Mouse (Mus musculus) brain, embryonic 14.5 days (tissue): ENCODE results near the gene Gm44502. TPM values are rescaled to one million over a fixed set of nuclear protein-coding genes. Genes with fewer than 3 reads are reported as not detected.
A peak's percentile ranks its signal among the peaks of the same experiment; 100 is the strongest.

ENCODE experiments used
- DNase-seq: peaks from one replicate; pipeline ENCODE4 v3.0.0-alpha.2; 2011; ENCODE audit warnings: low read depth
- CTCF ChIP-seq: fragments of 200-500 bp; IDR thresholded peaks from 2 replicates; pipeline ENCODE4 v1.5.1; 2012; ENCODE audit warnings: inconsistent platforms, mild to moderate bottlenecking, moderate library complexity, borderline replicate concordance; ENCODE audit not compliant: insufficient read depth, insufficient read length; ENCODE audit errors: extremely low read depth
- POLR2A ChIP-seq: fragments of 200-500 bp; IDR thresholded peaks from 2 replicates; pipeline ENCODE4 v1.6.1; 2012; ENCODE audit warnings: mild to moderate bottlenecking, inconsistent platforms, borderline replicate concordance; ENCODE audit not compliant: poor library complexity, insufficient read depth, insufficient read length, severe bottlenecking; ENCODE audit errors: extremely low read depth
- polyA plus RNA-seq: library from polyadenylated mRNA; depleted of rRNA; stranded (reverse); fragments of >200 nt; gene quantifications from 2 replicates; pipeline ENCODE4 v1.2.3, GENCODE M21; 2012; rRNA removed

Gene Gm44502
- polyA plus RNA-seq, 1 experiment: 0.34 TPM

GRCm38 (mm10) chr15:89377938-89378828, 51.3 kb downstream of the Gm44502 start:
- no peak for TF ChIP-seq CTCF
- TF ChIP-seq POLR2A: no peak
- DNase-seq: peak; percentile 5

DNA sequence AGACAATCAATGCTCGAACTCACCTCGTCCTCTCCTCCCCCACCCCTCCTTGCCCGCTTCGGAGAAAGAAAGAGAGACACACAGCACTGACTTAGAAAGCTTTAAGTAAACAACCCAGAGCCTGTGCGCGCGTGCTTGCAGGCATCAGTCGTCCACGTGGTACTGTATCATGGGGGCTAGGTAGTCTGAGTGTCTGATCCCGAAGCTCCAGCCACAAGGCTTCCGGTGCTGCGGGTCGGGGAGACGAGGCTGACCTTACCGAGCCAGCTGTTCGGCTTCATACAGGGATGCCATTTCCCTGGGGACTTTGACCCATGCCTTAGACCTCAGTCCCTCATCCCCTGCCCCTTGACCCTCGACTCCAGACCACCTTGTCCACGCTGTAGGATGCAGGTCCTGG, 52.1 kb downstream of the Gm44502 start:
- TF ChIP-seq CTCF (no peak), POLR2A (no peak)
- no peak for DNase-seq

- TF ChIP-seq POLR2A (no peak), CTCF (no peak)
- no peak for DNase-seq
These were observed 52.5 kb downstream of the Gm44502 start, which contains the start of gene Tymp for GRCm38 (mm10) chr15:89376957-89377356. TSS of gene Tymp (minus strand) at chr15:89377039.

DNA sequence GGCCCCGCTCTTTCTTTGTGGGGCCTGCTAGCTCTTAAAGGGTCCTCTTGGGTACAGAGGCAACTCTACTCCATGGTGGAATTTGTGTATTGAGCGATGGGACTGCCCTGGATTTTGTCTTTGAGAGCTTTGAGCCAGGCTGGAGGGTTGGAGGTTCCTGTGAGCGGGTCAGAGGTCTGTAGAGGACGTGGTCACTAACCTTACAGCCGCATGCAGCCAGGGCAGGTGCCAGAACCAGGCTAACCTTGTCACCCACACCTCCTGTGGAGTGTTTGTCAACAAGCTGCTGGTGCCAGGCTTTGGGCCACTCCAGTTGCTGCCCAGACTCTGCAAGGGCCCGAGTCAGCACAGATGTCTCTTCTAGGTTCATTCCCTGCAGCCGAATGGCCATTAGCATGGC, 53.5 kb downstream of the Gm44502 start:
- TF ChIP-seq POLR2A (no peak), CTCF (no peak)
- DNase-seq: no peak

DNA sequence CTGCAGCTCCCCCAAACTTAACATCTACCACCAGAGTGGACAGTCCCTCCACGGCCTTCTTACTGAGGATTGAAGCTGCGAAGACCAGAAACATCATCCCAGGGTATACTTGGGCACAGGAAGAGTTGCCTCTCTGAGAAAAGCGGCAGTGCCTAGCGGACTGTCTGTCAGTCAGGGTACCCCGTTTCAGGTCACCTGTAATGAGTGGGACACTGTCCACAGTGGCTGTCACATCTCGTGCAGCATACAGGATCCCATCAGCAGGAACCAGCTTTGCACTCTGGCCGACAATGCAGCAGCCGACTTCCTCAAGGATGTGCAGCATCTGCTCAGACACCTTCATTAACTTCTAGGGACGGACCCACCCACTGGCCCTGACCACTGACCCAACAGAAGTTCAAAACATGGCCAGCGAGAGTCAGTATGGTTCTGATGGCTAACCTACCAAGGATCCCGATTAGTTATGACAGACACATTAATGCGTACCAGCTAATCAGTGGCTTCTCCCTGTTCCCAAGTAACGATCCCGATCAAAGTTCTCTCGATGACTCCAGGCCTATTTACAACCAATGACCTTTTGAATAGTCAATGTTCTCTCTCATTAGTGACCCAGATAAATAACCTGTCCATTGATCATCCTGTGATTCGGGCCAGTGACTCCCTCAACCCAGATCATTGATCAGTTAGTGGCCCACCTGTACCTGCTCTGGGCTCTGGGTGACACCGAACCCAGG, 54.5 kb downstream of the Gm44502 start:
- no peak for TF ChIP-seq CTCF
- no peak for DNase-seq

GRCm38 (mm10) chr15:89374340-89374739, 55.2 kb downstream of the Gm44502 start:
- no peak for DNase-seq
- TF ChIP-seq CTCF (no peak), POLR2A (no peak)

DNA sequence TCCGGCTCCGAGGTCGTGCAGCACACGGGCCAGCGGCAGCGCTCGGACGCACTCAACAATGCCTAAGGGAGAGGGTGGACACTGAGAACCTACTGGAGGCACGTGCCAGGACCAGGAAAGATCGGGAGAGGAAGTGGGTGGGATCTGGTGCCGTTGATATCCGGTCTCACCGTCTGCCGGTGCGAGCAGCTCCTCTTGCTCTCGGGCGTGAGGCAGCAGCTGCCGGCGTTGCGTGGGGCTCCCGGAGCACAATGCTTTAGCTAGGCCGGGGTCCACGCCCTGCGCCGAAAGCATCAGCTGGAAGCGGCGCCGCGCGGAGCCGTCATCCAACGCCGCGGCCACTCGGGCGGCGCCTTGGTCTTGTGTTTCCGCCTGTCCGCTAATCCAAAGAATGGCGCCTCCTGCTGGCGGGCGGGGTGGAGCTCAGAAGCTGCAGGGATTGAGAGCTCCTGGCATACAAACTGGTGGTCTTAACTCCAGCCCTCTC, 55.7 kb downstream of the Gm44502 start, which contains the start of gene Sco2:
Sco2 (minus strand) TSS at position 85 of the 487 bp plus-strand sequence.
- TF ChIP-seq POLR2A (peak; percentile 62; the same call in 1 of the 2 replicates), CTCF (peak; percentile 96)
- DNase-seq: peak; percentile 96

GRCm38 (mm10) chr15:89373027-89373761, 56.3 kb downstream of the Gm44502 start:
- peak; percentile 87 for DNase-seq
- TF ChIP-seq CTCF (peak; percentile 54), POLR2A (no peak)

GRCm38 (mm10) chr15:89372536-89372935, 57.0 kb downstream of the Gm44502 start:
- TF ChIP-seq CTCF (no peak), POLR2A (no peak)
- no peak for DNase-seq

DNA sequence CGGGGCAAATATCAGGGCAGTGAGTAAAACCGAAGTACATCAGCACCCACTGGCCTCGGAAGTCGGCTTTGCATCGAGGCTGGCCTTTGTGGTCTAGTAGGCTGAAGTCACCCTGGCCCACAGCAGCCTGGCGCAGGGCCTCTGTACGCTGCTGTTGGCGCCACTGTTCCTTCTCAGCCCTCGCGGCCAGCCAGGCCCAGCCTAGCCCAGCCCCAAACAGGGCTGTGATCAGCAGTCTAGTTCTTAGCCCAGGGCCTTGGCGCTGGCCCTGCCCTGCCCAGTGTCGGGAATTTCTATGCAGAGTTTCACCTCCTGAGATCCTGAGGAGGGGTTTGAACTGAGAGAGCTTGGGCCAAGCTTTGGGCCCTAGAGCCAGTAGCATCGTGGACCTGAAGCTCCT, 57.4 kb downstream of the Gm44502 start:
- TF ChIP-seq CTCF (no peak), POLR2A (no peak)
- DNase-seq: peak; percentile 11

Other genes with a start within 250 kb of the Gm44502 start
- gene Plxnb2, start 248.9 kb downstream of the Gm44502 start, polyA plus RNA-seq: 194 and 213 TPM in 2 replicates
- gene Dennd6b, start 233.2 kb downstream of the Gm44502 start, polyA plus RNA-seq: 134 and 196 TPM in 2 replicates
- gene Ppp6r2, start 218.1 kb downstream of the Gm44502 start, polyA plus RNA-seq: 129 and 168 TPM in 2 replicates
- gene Sbf1, start 114.4 kb downstream of the Gm44502 start, polyA plus RNA-seq: 186 and 229 TPM in 2 replicates
- gene Adm2, start 107.0 kb downstream of the Gm44502 start, polyA plus RNA-seq: 0.11 TPM in 1 of 2 replicates, not detected in the other
- not detected in 2 replicates for gene Miox, start 95.3 kb downstream of the Gm44502 start, polyA plus RNA-seq
- 26.5 and 32.5 TPM in 2 replicates for gene Lmf2, start 74.0 kb downstream of the Gm44502 start, polyA plus RNA-seq
- gene Ncaph2, start 74.0 kb downstream of the Gm44502 start, polyA plus RNA-seq: 126 and 172 TPM in 2 replicates
- 30.7 and 37.2 TPM in 2 replicates for gene Sco2, start 55.9 kb downstream of the Gm44502 start, polyA plus RNA-seq
- gene Tymp, start 52.7 kb downstream of the Gm44502 start, polyA plus RNA-seq: 3.8 and 4.6 TPM in 2 replicates
- gene Odf3b, start 50.4 kb downstream of the Gm44502 start, polyA plus RNA-seq: 2.4 and 3.2 TPM in 2 replicates
- gene Klhdc7b, start 44.8 kb downstream of the Gm44502 start, polyA plus RNA-seq: 0.01 TPM in 1 of 2 replicates, not detected in the other
- gene Syce3, start 19.2 kb downstream of the Gm44502 start, polyA plus RNA-seq: not detected in 2 replicates
- 7.0 and 8.6 TPM in 2 replicates for gene Cpt1b, start 3.8 kb downstream of the Gm44502 start, polyA plus RNA-seq
- 2.5 and 3.1 TPM in 2 replicates for gene C730034F03Rik, start 107 bp downstream of the Gm44502 start, polyA plus RNA-seq
- gene Chkb, start 212 bp upstream of the Gm44502 start, polyA plus RNA-seq: 79.4 and 82.4 TPM in 2 replicates
- gene Mapk8ip2, start 24.2 kb upstream of the Gm44502 start, polyA plus RNA-seq: 87.2 and 99.5 TPM in 2 replicates
- 25.3 and 28.6 TPM in 2 replicates for gene Arsa, start 47.7 kb upstream of the Gm44502 start, polyA plus RNA-seq
- 31.2 and 41.5 TPM in 2 replicates for gene Shank3, start 69.9 kb upstream of the Gm44502 start, polyA plus RNA-seq
- gene Acr, start 138.6 kb upstream of the Gm44502 start, polyA plus RNA-seq: 9.4 and 9.7 TPM in 2 replicates
- 90.4 and 103 TPM in 2 replicates for gene Rabl2, start 162.2 kb upstream of the Gm44502 start, polyA plus RNA-seq